Mouse (Mus musculus): ENCODE measurements around the gene Idi2.
"Not testable (repeated sequence)": the region's sequence is repeated elsewhere in the genome, so short reads cannot be mapped to it uniquely, and the experiment has no call there.

Idi2 gene

GRCm38 (mm10) chr13:8997221-8997620 lies 44.6 kb downstream of the Idi2 start:
- DNase-seq: not testable (repeated sequence)

- DNase-seq: no peak
Observed at GRCm38 (mm10) chr13:8999464-8999863, 46.8 kb downstream of the Idi2 start.

DNA sequence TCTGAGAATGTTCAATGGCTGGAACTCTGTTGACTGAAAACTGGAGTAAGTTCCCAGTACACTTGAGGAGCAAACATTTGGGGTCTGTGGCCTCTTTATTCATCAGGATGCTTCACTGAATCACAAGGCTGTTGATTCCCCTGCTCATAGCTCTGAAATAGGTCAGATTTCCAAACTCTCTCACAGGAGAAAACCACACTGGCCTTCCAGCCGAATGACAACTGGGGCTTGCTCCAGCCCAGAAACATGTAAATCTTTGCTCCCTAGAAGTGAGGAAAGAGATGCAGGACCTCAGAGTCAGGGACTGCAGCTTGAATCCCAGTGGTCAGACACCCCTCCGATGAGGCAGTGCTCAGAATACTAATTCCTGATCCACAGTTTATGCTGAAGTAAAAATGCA lies 50.6 kb downstream of the Idi2 start:
- DNase-seq: no peak

Data from lung, postnatal 4 days (tissue).